Mouse (Mus musculus) liver, embryonic 11.5 days (tissue): ENCODE measurements around the gene Zfp655. TPM values are rescaled to one million over a fixed set of nuclear protein-coding genes. Genes with fewer than 3 reads are reported as not detected.
"Not testable (repeated sequence)": the region's sequence is repeated elsewhere in the genome, so short reads cannot be mapped to it uniquely, and the experiment has no call there.

ENCODE experiments used
- ATAC-seq: fragments of 200-750 bp; cut with Nextera tagmentation; replicated peaks from 2 replicates; pipeline ENCODE4 v1.8.0; 2017; ENCODE audit warnings: moderate number of reproducible peaks, mild to moderate bottlenecking, moderate TSS enrichment, moderate library complexity; ENCODE audit not compliant: low FRiP score
- DNase-seq: peaks from one replicate; pipeline ENCODE4 v3.0.0-alpha.2; 2017; ENCODE audit warnings: low spot score
- H3K27ac ChIP-seq: fragments of 300-500 bp; sonication (generic); 2 replicates; pipeline ENCODE4 v1.5.1; 2014; ENCODE audit warnings: mild to moderate bottlenecking, low read depth, low read length, control low read depth
- H3K27me3 ChIP-seq: fragments of 300-500 bp; sonication (generic); replicated peaks from 2 replicates; pipeline ENCODE4 v1.6.1; 2014; ENCODE audit warnings: low read length, mixed read lengths; ENCODE audit not compliant: control insufficient read depth, insufficient read depth
- H3K36me3 ChIP-seq: fragments of 300-500 bp; sonication (generic); 2 replicates; pipeline ENCODE4 v1.6.1; 2014; ENCODE audit warnings: mild to moderate bottlenecking, low read length, moderate library complexity, mixed read lengths; ENCODE audit not compliant: control insufficient read depth, insufficient read depth
- H3K4me1 ChIP-seq: fragments of 300-500 bp; sonication (generic); replicated peaks from 2 replicates; pipeline ENCODE4 v1.6.1; 2014; ENCODE audit warnings: low read length, mixed read lengths; ENCODE audit not compliant: control insufficient read depth, insufficient read depth
- H3K4me2 ChIP-seq: fragments of 300-500 bp; sonication (generic); 2 replicates; pipeline ENCODE4 v1.6.1; 2014; ENCODE audit warnings: mild to moderate bottlenecking, control low read depth, moderate library complexity
- H3K4me3 ChIP-seq: fragments of 300-500 bp; sonication (generic); 2 replicates; pipeline ENCODE4 v1.5.1; 2014; ENCODE audit warnings: low read depth, low read length, control low read depth
- H3K9ac ChIP-seq: fragments of 300-500 bp; sonication (generic); 2 replicates; pipeline ENCODE4 v1.6.1; 2014; ENCODE audit warnings: low read depth, low read length, control low read depth
- H3K9me3 ChIP-seq: fragments of 300-500 bp; sonication (generic); 2 replicates; pipeline ENCODE4 v1.6.1; 2016; ENCODE audit warnings: low read length, inconsistent platforms, mixed read lengths; ENCODE audit not compliant: control insufficient read depth
- WGBS: fragments of 180-500 bp; shearing (Covaris S2); extraction: QIAGEN DNeasy Blood & Tissue Kit; methylation state at CpG from one replicate; pipeline ENCODE4 v1.1.7; 2014; 5-methylcytosine and 5-hydroxymethylcytosine counted together
- polyA plus RNA-seq: library from polyadenylated mRNA; unstranded; fragments of >200 nt; fragmentation: Nextera tagmentation; extraction: Ambion mirVana; gene quantifications from 2 replicates; pipeline ENCODE4 v1.2.1, GENCODE M21; 2014

Zfp655 gene
- polyA plus RNA-seq, 1 experiment from 2014 or later, result 33.2 TPM

- not testable (repeated sequence) for H3K9ac ChIP-seq, H3K27me3 ChIP-seq, H3K4me2 ChIP-seq, H3K9me3 ChIP-seq, ATAC-seq, DNase-seq, H3K27ac ChIP-seq, H3K4me3 ChIP-seq, H3K36me3 ChIP-seq, H3K4me1 ChIP-seq
- 76% methylated on average over 6 of the region's 6 CpGs for WGBS
Measured at GRCm38 (mm10) chr5:145229283-145229682, 2.2 kb upstream of the Zfp655 start.

DNA sequence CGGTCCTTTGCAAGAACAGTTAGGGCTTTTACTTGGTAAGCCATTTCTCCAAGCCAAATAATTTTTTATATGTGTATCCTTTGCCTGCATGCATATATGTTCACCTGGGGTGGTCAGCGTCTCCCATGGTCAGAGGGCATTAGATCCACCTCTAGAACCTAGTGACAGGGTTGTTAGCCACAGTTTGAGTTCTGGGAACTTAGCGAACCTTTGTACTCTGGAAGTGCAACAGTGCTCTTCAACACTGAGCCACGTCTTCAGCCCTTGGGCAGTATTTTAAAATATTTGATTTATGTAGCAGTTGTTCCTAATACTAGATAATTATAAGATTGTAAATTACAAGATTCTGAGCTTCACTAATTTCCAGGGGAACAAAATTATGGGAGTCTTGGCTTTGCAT is 874 bp upstream of the Zfp655 start:
- Histone ChIP-seq H3K27ac (no peak overlapping the region), H3K4me2 (peak overlapping the region; percentile 79), H3K9me3 (no peaks in the 10 kb centered on the region), H3K9ac (no peak overlapping the region), H3K4me3 (no peak overlapping the region; the same call in 1 of the 2 replicates), H3K4me1 (0 out of 2 replicates have a peak, but pooled peaks cover 5% of the 10 kb centered on the region), H3K36me3 (peaks cover 7% of the 10 kb centered on the region), H3K27me3 (no peaks in the 10 kb centered on the region)
- DNase-seq (no peak), ATAC-seq (no peak)
- 86% methylated on average over 4 of the region's 4 CpGs for WGBS

DNA sequence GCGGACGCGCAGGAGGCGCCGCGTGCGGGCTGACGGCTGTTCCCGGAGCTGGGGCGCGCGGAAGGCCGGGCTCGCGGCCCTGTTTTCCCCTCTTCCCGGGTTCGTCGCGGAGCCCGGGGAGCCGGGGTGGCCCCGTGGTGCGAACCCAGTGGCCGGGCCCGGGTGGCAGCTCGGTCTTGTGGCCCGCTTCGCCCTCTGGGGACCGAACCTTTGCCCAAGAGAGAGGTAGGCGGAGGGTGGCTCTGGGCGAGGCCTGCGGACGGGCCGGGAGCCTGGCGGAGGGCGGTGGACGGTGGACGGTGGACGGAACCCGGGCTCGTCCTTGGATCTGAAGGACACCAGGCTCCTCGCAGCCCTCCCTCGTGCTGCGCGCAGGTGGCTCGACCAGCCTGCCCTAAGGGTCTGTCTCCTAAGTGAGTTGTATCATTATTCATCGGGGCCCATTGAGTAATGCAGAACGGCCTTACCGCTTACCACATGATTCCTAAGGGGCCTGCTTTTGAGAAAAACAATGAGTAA is 437 bp downstream of the Zfp655 start:
- under 1% methylated on average over 49 of the region's 49 CpGs for WGBS
- Histone ChIP-seq H3K27me3 (no peaks in the 10 kb centered on the region), H3K27ac (peak overlapping the region; percentile 79), H3K9ac (peak overlapping the region; percentile 96), H3K4me3 (peak overlapping the region; percentile 95), H3K4me2 (peak overlapping the region; percentile 79), H3K36me3 (peaks cover 10% of the 10 kb centered on the region), H3K9me3 (no peaks in the 10 kb centered on the region), H3K4me1 (0 out of 2 replicates have a peak, but pooled peaks cover 5% of the 10 kb centered on the region)
- peak; percentile 56 for ATAC-seq
- DNase-seq, result no peak

GRCm38 (mm10) chr5:145234636-145235035 is 3.1 kb downstream of the Zfp655 start:
- DNase-seq, result no peak

GRCm38 (mm10) chr5:145249520-145249919 is 18.0 kb downstream of the Zfp655 start:
- H3K27ac ChIP-seq, result no peak overlapping the region

More at GRCm38 (mm10) chr5:145234636-145235035, 3.1 kb downstream of the Zfp655 start:
- Histone ChIP-seq H3K4me3 (no peak overlapping the region), H3K27ac (no peak overlapping the region), H3K9me3 (no peaks in the 10 kb centered on the region), H3K4me1 (0 out of 2 replicates have a peak, but pooled peaks cover 5% of the 10 kb centered on the region), H3K27me3 (no peaks in the 10 kb centered on the region), H3K9ac (no peak overlapping the region), H3K36me3 (peaks cover 17% of the 10 kb centered on the region), H3K4me2 (no peak overlapping the region)
- ATAC-seq, result no peak

GRCm38 (mm10) chr5:145273568-145273967 is 42.1 kb downstream of the Zfp655 start:
- not testable (repeated sequence) for H3K36me3 ChIP-seq, H3K9ac ChIP-seq, H3K9me3 ChIP-seq, H3K4me2 ChIP-seq, H3K27me3 ChIP-seq, DNase-seq, H3K4me3 ChIP-seq, ATAC-seq, H3K27ac ChIP-seq, H3K4me1 ChIP-seq
- 76% methylated on average over 2 of the region's 2 CpGs for WGBS

More at GRCm38 (mm10) chr5:145249520-145249919, 18.0 kb downstream of the Zfp655 start:
- H3K4me1 ChIP-seq, result no peaks in the 10 kb centered on the region
- no peak overlapping the region for H3K4me3 ChIP-seq
- no peak overlapping the region for H3K9ac ChIP-seq
- H3K36me3 ChIP-seq, result peaks cover 18% of the 10 kb centered on the region
- H3K27me3 ChIP-seq, result no peaks in the 10 kb centered on the region
- ATAC-seq (no peak), DNase-seq (no peak)
- no peak overlapping the region for H3K4me2 ChIP-seq
- no peaks in the 10 kb centered on the region for H3K9me3 ChIP-seq
- 90% methylated on average over 3 of the region's 3 CpGs for WGBS

DNA sequence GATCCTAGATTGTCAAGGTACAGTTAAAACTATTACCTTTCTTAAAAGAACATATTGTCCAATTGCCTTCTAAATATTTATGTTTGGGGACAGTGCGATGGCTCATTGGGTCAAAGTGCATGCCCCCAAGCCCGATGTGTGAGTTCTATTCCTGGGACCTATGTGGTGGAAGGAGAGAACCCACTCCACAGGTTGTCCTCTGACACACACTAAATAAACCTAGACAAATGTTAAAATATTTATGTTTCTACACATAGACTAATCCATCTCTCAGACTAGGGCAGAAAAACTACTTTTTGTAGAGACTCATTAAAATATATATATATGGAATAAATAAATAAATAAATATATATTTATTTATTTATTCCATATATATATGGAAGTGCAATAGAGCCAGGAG is 48.4 kb downstream of the Zfp655 start:
- ATAC-seq (peak; percentile 9; the same call in 1 of the 2 replicates), DNase-seq (no peak)
- 85% methylated on average over 2 of the region's 2 CpGs for WGBS
- Histone ChIP-seq H3K9ac (no peak overlapping the region), H3K27ac (no peak overlapping the region), H3K27me3 (no peaks in the 10 kb centered on the region), H3K4me1 (0 out of 2 replicates have a peak, but pooled peaks cover 3% of the 10 kb centered on the region), H3K9me3 (no peaks in the 10 kb centered on the region), H3K4me3 (no peak overlapping the region; the same call in 1 of the 2 replicates), H3K4me2 (no peak overlapping the region), H3K36me3 (peaks cover 20% of the 10 kb centered on the region)

DNA sequence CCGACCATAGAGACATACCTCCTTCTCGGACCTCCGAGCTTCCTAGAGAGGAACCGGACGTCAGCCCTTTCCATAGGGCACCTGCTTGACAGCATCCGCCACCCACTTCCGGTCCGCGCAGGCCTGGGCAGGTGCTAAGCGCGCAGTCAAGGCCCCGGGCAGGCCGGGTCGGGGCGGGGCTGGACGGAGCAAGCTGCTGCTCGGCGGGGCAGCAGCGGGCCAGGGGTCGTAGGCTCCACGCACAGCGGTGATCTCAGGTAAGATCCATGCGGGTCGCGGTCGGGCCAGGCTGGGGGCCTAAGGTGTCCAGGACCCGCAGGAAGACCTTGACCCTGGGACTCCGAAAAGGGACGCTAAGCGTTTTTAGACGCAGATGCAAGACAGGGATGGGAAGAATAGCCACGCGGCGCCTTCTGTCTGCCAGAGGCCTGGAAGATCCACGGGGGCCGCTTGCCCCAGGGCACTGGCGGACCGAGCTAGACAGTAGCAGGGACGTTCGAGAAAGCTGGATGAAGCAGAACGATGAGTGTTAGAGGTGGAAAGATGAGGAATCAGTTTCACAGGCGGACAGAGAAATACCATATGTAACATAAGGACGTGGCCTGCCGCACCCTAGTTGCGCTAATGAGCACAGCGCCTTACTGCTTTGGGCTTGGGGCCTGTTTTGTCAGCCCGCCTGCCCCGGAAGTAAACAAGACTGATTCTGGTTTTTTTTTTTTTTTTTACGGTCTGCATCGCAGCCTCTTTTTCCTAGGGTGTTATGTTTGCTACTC is 49.0 kb downstream of the Zfp655 start, which contains the start of gene Zscan25:
Gene Zscan25, plus strand, starts transcription at position 130 of the 773 bp plus-strand sequence.
- Histone ChIP-seq H3K27ac (peak within 1 kb of the TSS; percentile 91), H3K27me3 (no peaks in the 10 kb centered on the region), H3K4me1 (0 out of 2 replicates have a peak, but pooled peaks cover 3% of the 10 kb centered on the region), H3K36me3 (peaks cover 23% of the 10 kb centered on the region), H3K4me3 (peak within 1 kb of the TSS; percentile 88), H3K9ac (peak within 1 kb of the TSS; percentile 94), H3K9me3 (no peaks in the 10 kb centered on the region), H3K4me2 (peak within 1 kb of the TSS; percentile 66)
- peak; percentile 100 for ATAC-seq
- under 1% methylated on average over 50 of the region's 50 CpGs for WGBS
- peak; percentile 92 for DNase-seq
